Mouse (Mus musculus): ENCODE measurements around the gene Vmn2r31.
"Not testable (repeated sequence)": the region's sequence is repeated elsewhere in the genome, so short reads cannot be mapped to it uniquely, and the experiment has no call there.

Vmn2r31 gene

GRCm38 (mm10) chr7:7399603-7400002 is at the start of gene Vmn2r31:
Vmn2r31 (minus strand) TSS chr7:7399703.
- DNase-seq = not testable (repeated sequence)

- not testable (repeated sequence) for DNase-seq
Measured at GRCm38 (mm10) chr7:7374431-7374830, 25.1 kb downstream of the Vmn2r31 start, which contains the start of gene Gm45783. Gm45783 (minus strand) TSS chr7:7374573.

GRCm38 (mm10) chr7:7337509-7337908 is 62.0 kb downstream of the Vmn2r31 start, which contains the start of gene Vmn2r30:
Vmn2r30 (minus strand) TSS chr7:7337609.
- DNase-seq = not testable (repeated sequence)

Data from retina, postnatal 1 day (tissue).